8 mouse cellular contexts compared by ENCODE assay signal in the genomic region with DNA sequence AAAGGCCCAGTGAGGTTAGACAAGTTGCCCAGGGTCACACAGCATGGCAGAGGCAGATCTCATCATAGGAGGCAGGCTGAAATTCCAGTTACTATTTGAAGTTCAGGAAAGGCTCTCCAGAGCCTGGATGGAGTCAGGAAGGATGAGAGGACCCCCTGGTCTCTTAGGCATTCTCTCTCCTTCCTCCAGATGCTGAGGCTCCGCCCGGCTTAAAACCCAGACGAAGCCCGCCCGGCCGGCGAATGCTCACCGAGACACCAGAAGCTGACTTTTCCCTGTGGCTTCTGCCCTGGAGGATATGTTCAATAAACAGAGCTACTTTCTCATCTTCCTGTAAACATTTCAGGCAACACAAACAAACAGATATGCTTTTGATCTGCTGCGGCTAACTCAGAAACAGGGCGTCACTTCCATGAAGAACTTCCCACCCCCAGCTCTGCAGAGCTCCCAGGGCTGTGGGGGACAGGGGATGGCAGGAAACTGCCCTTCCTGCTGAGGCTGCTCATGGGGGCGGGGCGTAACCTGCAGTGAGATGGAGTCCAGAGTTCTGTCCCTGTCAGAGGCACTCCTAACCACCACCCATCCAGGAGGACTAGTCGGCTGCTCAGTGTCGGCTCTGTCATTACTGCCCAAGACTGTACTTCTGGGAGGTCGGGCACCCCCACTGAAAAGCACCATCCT. TPM values are rescaled to one million over a fixed set of nuclear protein-coding genes. Genes with fewer than 3 reads are reported as not detected.
DNase-seq lines count a peak whose midpoint lies in the region; ATAC-seq and TF ChIP-seq lines count a peak whose summit lies in the region.

No protein-coding gene starts in this region.

- 0 out of 2 replicates have a peak overlapping the region, but pooled peaks have one; percentile 1 for H3K4me2 ChIP-seq in lung, postnatal 0 days (replicated peaks; ENCODE audit: low read depth, low read length)

- no peaks in the 10 kb centered on the region for H3K9me3 ChIP-seq in lung, postnatal 0 days (ENCODE audit: low read length)

- H3K27ac ChIP-seq in kidney, adult 2 months (ENCODE audit: insufficient read depth, low read depth, low read length): peak overlapping the region; percentile 76
- peak overlapping the region; percentile 86 for H3K27ac ChIP-seq in lung, postnatal 0 days (ENCODE audit: low read length)

- H3K4me3 ChIP-seq in kidney, adult 2 months (ENCODE audit: insufficient read depth, low read depth, low read length): no peak overlapping the region
- H3K4me3 ChIP-seq in lung, postnatal 0 days (ENCODE audit: low read depth, low read length): no peak overlapping the region

- H3K27me3 ChIP-seq in kidney, adult 2 months (replicated peaks; ENCODE audit: control insufficient read depth, insufficient read depth, low read length): no peaks in the 10 kb centered on the region
- H3K27me3 ChIP-seq in lung, postnatal 0 days (replicated peaks; ENCODE audit: insufficient read depth, low read length): no peaks in the 10 kb centered on the region

- ATAC-seq in lung, postnatal 0 days: peak; percentile 81
- ATAC-seq in frontal cortex, adult (ENCODE audit: low TSS enrichment): no peak

- 49% methylated on average over 15 of the region's 15 CpGs for WGBS in kidney, adult 2 months
- 36% methylated on average over 15 of the region's 15 CpGs for WGBS in lung, postnatal 0 days

- H3K36me3 ChIP-seq in kidney, adult 2 months (ENCODE audit: control insufficient read depth, insufficient read depth, low read length): no peaks in the 10 kb centered on the region
- H3K36me3 ChIP-seq in lung, postnatal 0 days (ENCODE audit: insufficient read depth, low read length): no peaks in the 10 kb centered on the region

- TF ChIP-seq POLR2A in kidney, adult 2 months (IDR thresholded peaks at IDR 0.05; ENCODE audit: low read depth, low read length): no peak

- DNase-seq in thymus, postnatal 14 days: peak; percentile 42
- no peak for DNase-seq in thymus, postnatal 10 days (ENCODE audit: low spot score in 2 of 2)
- DNase-seq in heart, adult 9 months (ENCODE audit: low spot score in 2 of 2): peak; percentile 55 to 73
- DNase-seq in kidney, adult 2 months: peak; percentile 85
- peak; percentile 79 for DNase-seq in lung, postnatal 0 days (ENCODE audit: low spot score)
- no peak for DNase-seq in Muller cell, postnatal 12 days (ENCODE audit: inconsistent ontology term)
- no peak for DNase-seq in urinary bladder, postnatal 10 days (ENCODE audit: low spot score)

- H3K4me1 ChIP-seq in kidney, adult 2 months (ENCODE audit: control insufficient read depth, insufficient read depth, low read length): no peaks in the 10 kb centered on the region
- peaks cover 19% of the 10 kb centered on the region; the same call in 1 of the 2 replicates for H3K4me1 ChIP-seq in lung, postnatal 0 days (ENCODE audit: insufficient read depth, low read depth, low read length)

- H3K9ac ChIP-seq in lung, postnatal 0 days (replicated peaks; ENCODE audit: low read depth): no peak overlapping the region

- TF ChIP-seq EP300 in lung, postnatal 0 days (IDR thresholded peaks at IDR 0.05): peak; percentile 92

- no peak for TF ChIP-seq CTCF in kidney, adult 2 months (conservative IDR thresholded peaks at IDR 0.05; ENCODE audit: insufficient read depth, insufficient read length, low read depth, low read length)
- TF ChIP-seq CTCF in lung, postnatal 0 days (IDR thresholded peaks at IDR 0.05): no peak

RNA-seq across cellular contexts. Expression of gene Coro2b, which starts 13.9 kb away (rescaled TPM):
- 9.8 and 11.0 TPM in 2 replicates for polyA plus RNA-seq in kidney, adult 2 months (2012; rRNA removed)
- polyA plus RNA-seq in lung, postnatal 0 days (2015; fragmentation: Nextera tagmentation; extraction: Ambion mirVana): 13.9 and 15.8 TPM in 2 replicates

Comparison
In these comparisons a context has a peak if more than half of its experiments do, and no peak if none do; other contexts are left out.
1. DNase-seq: peak in thymus, postnatal 14 days (single experiment), heart, adult 9 months (2 of 2), kidney, adult 2 months (single experiment) and lung, postnatal 0 days (single experiment); none in thymus, postnatal 10 days (0 of 2), Muller cell, postnatal 12 days (single experiment) and urinary bladder, postnatal 10 days (single experiment).